Mouse (Mus musculus): Measurements from ENCODE around the gene Phldb2. TPM values are rescaled to one million over a fixed set of nuclear protein-coding genes. Genes with fewer than 3 reads are reported as not detected.

The Phldb2 gene
- polyA plus RNA-seq (2012; fragmentation: generic; extraction: Trizol) = 33.0 TPM
- long read RNA-seq, experiment 1, full-length matches to known transcripts = 1 of 42 reads
- long read RNA-seq, experiment 1, partial matches to known transcripts = 22 of 42 reads
- long read RNA-seq, experiment 1, other reads (novel, unspliced or antisense) = 19 of 42 reads
- long read RNA-seq, experiment 2, full-length matches to known transcripts = 104 of 661 reads
- long read RNA-seq, experiment 2, partial matches to known transcripts = 442 of 661 reads
- long read RNA-seq, experiment 2, other reads (novel, unspliced or antisense) = 115 of 661 reads

DNA sequence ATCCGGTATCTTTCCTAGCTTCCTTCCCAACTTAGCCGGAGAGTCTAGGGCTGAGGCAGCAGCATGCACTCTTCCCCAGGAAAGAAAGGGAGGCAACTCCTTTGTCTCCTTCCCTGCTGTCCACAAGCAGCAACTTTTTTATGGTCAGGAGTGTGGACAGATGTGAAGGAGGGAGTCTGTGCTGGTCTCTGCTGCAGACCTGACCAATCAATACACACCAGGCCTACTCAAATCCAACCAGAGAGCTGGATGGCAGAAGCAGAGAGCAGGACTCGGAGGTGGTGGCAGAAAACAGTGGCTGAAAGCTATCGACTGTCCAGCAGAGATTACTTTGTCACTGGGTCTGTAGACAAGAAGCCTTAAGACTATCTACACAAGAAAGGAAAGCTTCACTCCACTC lies at the start of gene Phldb2:
TSS of gene Phldb2 (minus strand) at position 205 of the 400 bp plus-strand sequence.
- H3K4me3 ChIP-seq (ENCODE audit: insufficient read depth, poor library complexity, severe bottlenecking) = no peak within 1 kb of the TSS
- H3K27me3 ChIP-seq (ENCODE audit: control insufficient read depth, insufficient read depth, insufficient read length) = no peaks in the 10 kb centered on the region
- no peaks in the 10 kb centered on the region for H3K79me2 ChIP-seq (ENCODE audit: control insufficient read depth, insufficient read depth)
- no peak within 1 kb of the TSS for H3ac ChIP-seq (ENCODE audit: control insufficient read depth, insufficient read length, low read depth)
- TF ChIP-seq MYOG (IDR thresholded peaks at IDR 0.05; ENCODE audit: control insufficient read depth, extremely low read depth, insufficient read length) = no peak
- TF ChIP-seq FOSL1 (IDR thresholded peaks at IDR 0.05; ENCODE audit: insufficient read depth, low read length, poor library complexity, severe bottlenecking) = no peak
- TF ChIP-seq MAX (IDR thresholded peaks at IDR 0.05) = no peak
- no peak for TF ChIP-seq MYOD1 (IDR thresholded peaks at IDR 0.05; ENCODE audit: control insufficient read depth, insufficient read length, low read depth)
- no peak for TF ChIP-seq CEBPB (IDR thresholded peaks at IDR 0.05; ENCODE audit: low read depth)
- TF ChIP-seq USF1 (IDR thresholded peaks at IDR 0.05; ENCODE audit: low read depth) = no peak
- TF ChIP-seq CTCF (IDR thresholded peaks at IDR 0.05; ENCODE audit: control insufficient read depth, insufficient read depth, insufficient read length) = no peak
- H3K36me3 ChIP-seq (ENCODE audit: control insufficient read depth, insufficient read depth) = no peaks in the 10 kb centered on the region
- no peaks in the 10 kb centered on the region for H3K79me3 ChIP-seq (ENCODE audit: low read depth)

DNA sequence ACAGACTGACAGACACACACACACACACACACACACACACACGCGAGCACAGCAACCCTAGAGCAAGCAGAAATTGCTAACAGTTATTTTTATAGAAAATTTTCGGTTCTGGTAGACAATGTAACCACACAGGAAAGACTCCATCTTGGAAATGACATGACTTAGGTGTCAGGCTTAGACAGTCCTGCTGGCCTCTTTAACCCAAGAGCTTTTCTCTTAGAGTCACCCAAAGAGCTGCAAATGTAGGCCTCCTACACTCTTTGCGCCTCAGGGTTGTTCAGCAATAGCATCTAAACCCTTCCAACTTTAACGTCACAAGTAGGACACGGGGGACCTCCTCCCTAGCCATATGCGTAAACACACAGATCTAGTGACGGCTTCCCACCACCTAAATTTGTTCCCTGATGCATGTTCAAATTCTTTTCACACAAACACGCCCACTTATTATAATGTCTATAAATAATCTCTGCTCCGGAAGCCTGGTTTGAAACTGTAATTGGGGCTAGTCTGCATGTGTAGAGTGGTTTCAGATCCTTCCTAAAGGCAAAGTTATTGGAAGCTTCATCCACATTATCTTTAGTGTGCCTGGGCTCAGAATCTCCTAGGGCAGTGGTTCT lies 48.3 kb upstream of the Phldb2 start:
- no peak overlapping the region for H3ac ChIP-seq (ENCODE audit: control insufficient read depth, insufficient read length, low read depth)

DNA sequence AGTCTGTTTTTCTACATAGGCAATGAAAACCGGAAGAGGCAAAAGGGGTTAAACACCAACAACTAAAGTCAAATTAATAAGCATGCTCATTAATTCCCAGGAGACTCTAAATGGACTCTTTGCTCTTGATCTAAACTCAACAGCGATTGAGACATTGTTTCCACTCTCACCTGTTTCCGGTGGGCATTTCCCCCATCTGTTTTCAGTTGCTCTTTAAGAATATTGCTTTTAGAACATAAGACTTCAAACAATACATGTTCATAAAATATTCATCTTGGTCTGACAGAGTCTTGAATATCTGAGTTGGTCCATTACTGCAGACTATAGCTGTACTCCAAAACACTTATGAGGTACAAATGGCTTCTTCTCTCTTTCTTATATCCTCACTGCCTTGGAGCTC lies 47.6 kb upstream of the Phldb2 start:
- Histone ChIP-seq H3K36me3 (ENCODE audit: control insufficient read depth, insufficient read depth) (no peaks in the 10 kb centered on the region), H3K4me3 (ENCODE audit: insufficient read depth, poor library complexity, severe bottlenecking) (no peak overlapping the region), H3K27me3 (ENCODE audit: control insufficient read depth, insufficient read depth, insufficient read length) (no peaks in the 10 kb centered on the region), H3ac (ENCODE audit: control insufficient read depth, insufficient read length, low read depth) (no peak overlapping the region), H3K79me3 (ENCODE audit: low read depth) (no peaks in the 10 kb centered on the region), H3K79me2 (ENCODE audit: control insufficient read depth, insufficient read depth) (no peaks in the 10 kb centered on the region)
- TF ChIP-seq MYOD1 (IDR thresholded peaks at IDR 0.05; ENCODE audit: control insufficient read depth, insufficient read length, low read depth) = no peak
- no peak for TF ChIP-seq FOSL1 (IDR thresholded peaks at IDR 0.05; ENCODE audit: insufficient read depth, low read length, poor library complexity, severe bottlenecking)
- TF ChIP-seq CTCF (IDR thresholded peaks at IDR 0.05; ENCODE audit: control insufficient read depth, insufficient read depth, insufficient read length) = no peak
- TF ChIP-seq CEBPB (IDR thresholded peaks at IDR 0.05; ENCODE audit: low read depth) = no peak
- no peak for TF ChIP-seq USF1 (IDR thresholded peaks at IDR 0.05; ENCODE audit: low read depth)
- TF ChIP-seq MYOG (IDR thresholded peaks at IDR 0.05; ENCODE audit: control insufficient read depth, extremely low read depth, insufficient read length) = no peak
- TF ChIP-seq MAX (IDR thresholded peaks at IDR 0.05) = no peak

More for the DNA sequence above, 48.3 kb upstream of the Phldb2 start:
- H3K27me3 ChIP-seq (ENCODE audit: control insufficient read depth, insufficient read depth, insufficient read length) = no peaks in the 10 kb centered on the region
- H3K79me3 ChIP-seq (ENCODE audit: low read depth) = no peaks in the 10 kb centered on the region
- H3K4me3 ChIP-seq (ENCODE audit: insufficient read depth, poor library complexity, severe bottlenecking) = no peak overlapping the region
- H3K36me3 ChIP-seq (ENCODE audit: control insufficient read depth, insufficient read depth) = no peaks in the 10 kb centered on the region
- TF ChIP-seq MAX (IDR thresholded peaks at IDR 0.05) (no peak), FOSL1 (IDR thresholded peaks at IDR 0.05; ENCODE audit: insufficient read depth, low read length, poor library complexity, severe bottlenecking) (no peak), MYOD1 (IDR thresholded peaks at IDR 0.05; ENCODE audit: control insufficient read depth, insufficient read length, low read depth) (no peak), CEBPB (IDR thresholded peaks at IDR 0.05; ENCODE audit: low read depth) (no peak), USF1 (IDR thresholded peaks at IDR 0.05; ENCODE audit: low read depth) (no peak), MYOG (IDR thresholded peaks at IDR 0.05; ENCODE audit: control insufficient read depth, extremely low read depth, insufficient read length) (no peak), CTCF (IDR thresholded peaks at IDR 0.05; ENCODE audit: control insufficient read depth, insufficient read depth, insufficient read length) (no peak)
- H3K79me2 ChIP-seq (ENCODE audit: control insufficient read depth, insufficient read depth) = no peaks in the 10 kb centered on the region

DNA sequence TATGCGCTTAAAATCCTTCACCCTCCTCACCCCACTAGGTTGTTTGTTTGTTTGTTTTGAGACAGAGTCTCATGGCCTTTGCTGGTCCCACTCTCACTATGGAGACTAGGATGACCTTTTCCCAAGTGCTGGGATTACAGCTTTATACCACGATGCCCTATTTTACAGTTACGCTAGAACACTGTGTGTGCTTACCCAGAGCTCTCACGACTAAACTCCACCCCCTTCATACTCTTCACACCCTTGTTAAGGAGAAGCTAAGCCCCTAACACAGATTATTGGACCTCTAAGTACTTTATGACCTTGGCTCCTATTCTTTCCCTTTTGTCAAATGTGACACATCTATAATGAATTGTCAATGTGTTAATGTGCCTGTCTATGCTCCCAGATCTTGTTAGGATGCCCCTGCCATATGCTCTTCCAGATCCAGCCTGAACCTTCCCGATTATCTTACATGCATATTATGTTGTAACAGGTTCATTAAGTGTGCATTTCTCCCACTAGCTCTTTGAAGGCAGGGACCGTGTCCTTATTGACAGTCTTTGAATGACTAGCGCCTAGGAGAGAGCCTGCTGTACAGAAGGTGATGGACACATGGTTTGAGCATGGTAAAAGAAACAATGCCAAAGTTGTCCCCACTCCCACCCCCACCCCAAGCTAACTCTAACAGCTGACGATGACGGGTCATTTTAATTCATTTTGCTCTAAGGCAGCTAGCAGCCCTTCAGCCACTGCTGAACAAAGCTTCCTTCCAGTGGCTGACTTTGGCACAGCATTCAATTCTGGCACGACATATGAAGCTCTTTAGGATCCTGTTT lies 46.2 kb upstream of the Phldb2 start:
- H3K27me3 ChIP-seq (ENCODE audit: control insufficient read depth, insufficient read depth, insufficient read length) = no peaks in the 10 kb centered on the region
- H3ac ChIP-seq (ENCODE audit: control insufficient read depth, insufficient read length, low read depth) = no peak overlapping the region
- no peak overlapping the region for H3K4me3 ChIP-seq (ENCODE audit: insufficient read depth, poor library complexity, severe bottlenecking)
- H3K79me3 ChIP-seq (ENCODE audit: low read depth) = no peaks in the 10 kb centered on the region
- TF ChIP-seq MAX (IDR thresholded peaks at IDR 0.05) (no peak), CEBPB (IDR thresholded peaks at IDR 0.05; ENCODE audit: low read depth) (no peak), CTCF (IDR thresholded peaks at IDR 0.05; ENCODE audit: control insufficient read depth, insufficient read depth, insufficient read length) (no peak), FOSL1 (IDR thresholded peaks at IDR 0.05; ENCODE audit: insufficient read depth, low read length, poor library complexity, severe bottlenecking) (no peak), MYOD1 (IDR thresholded peaks at IDR 0.05; ENCODE audit: control insufficient read depth, insufficient read length, low read depth) (no peak), USF1 (IDR thresholded peaks at IDR 0.05; ENCODE audit: low read depth) (no peak), MYOG (IDR thresholded peaks at IDR 0.05; ENCODE audit: control insufficient read depth, extremely low read depth, insufficient read length) (no peak)
- H3K79me2 ChIP-seq (ENCODE audit: control insufficient read depth, insufficient read depth) = no peaks in the 10 kb centered on the region
- no peaks in the 10 kb centered on the region for H3K36me3 ChIP-seq (ENCODE audit: control insufficient read depth, insufficient read depth)

DNA sequence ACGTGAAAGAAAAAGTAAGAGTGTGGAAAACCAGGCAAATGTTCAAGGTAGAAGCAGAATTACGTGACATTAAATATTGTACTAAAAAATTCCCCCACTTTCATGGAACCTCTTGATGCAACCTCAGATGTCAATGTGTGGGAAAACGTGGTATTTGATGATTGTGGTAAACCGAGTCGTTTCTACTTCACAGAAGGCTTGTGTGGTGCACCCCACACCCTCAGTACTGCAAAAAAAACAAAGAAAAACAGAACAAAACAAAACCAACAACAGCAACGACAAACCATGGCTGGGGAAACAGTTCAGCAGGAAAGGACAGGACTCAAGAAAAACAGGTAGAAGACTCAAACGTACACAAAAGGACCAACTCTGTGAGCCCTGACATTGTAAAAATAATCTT lies 44.8 kb upstream of the Phldb2 start:
- Histone ChIP-seq H3K79me3 (ENCODE audit: low read depth) (no peaks in the 10 kb centered on the region), H3K4me3 (ENCODE audit: insufficient read depth, poor library complexity, severe bottlenecking) (no peak overlapping the region), H3K36me3 (ENCODE audit: control insufficient read depth, insufficient read depth) (no peaks in the 10 kb centered on the region), H3K79me2 (ENCODE audit: control insufficient read depth, insufficient read depth) (no peaks in the 10 kb centered on the region), H3K27me3 (ENCODE audit: control insufficient read depth, insufficient read depth, insufficient read length) (no peaks in the 10 kb centered on the region), H3ac (ENCODE audit: control insufficient read depth, insufficient read length, low read depth) (no peak overlapping the region)
- TF ChIP-seq USF1 (IDR thresholded peaks at IDR 0.05; ENCODE audit: low read depth) = no peak
- TF ChIP-seq MYOD1 (IDR thresholded peaks at IDR 0.05; ENCODE audit: control insufficient read depth, insufficient read length, low read depth) = no peak
- TF ChIP-seq FOSL1 (IDR thresholded peaks at IDR 0.05; ENCODE audit: insufficient read depth, low read length, poor library complexity, severe bottlenecking) = no peak
- no peak for TF ChIP-seq MAX (IDR thresholded peaks at IDR 0.05)
- no peak for TF ChIP-seq CEBPB (IDR thresholded peaks at IDR 0.05; ENCODE audit: low read depth)
- no peak for TF ChIP-seq CTCF (IDR thresholded peaks at IDR 0.05; ENCODE audit: control insufficient read depth, insufficient read depth, insufficient read length)
